In the genomic region with DNA sequence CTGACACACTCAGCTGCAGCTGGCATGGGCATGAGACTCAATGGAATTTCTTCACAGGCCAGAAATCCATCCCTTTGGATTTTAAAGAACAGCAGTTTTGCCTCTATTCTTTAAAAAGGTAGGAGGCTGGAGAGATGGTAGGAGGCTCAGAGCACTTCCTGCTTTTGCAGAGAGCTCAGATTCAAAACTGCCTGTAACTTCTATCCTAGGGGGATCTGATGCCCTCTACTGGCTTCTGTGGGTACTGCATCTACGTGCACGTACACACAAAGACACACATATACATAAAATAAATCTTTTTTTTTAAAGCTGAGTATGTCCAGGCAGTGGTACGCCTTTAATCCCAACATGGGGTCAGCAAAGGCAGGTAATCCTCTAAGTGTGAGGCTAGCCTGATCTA, we compare ENCODE assay signal across 9 mouse cellular contexts. TPM values are rescaled to one million over a fixed set of nuclear protein-coding genes. Genes with fewer than 3 reads are reported as not detected.
DNase-seq lines count a peak whose midpoint lies in the region; ATAC-seq lines count a peak whose summit lies in the region.
"Had no signal": no experiment of that assay in that cellular context is flagged by ENCODE, and none has a peak within 500 bp of the region (broad histone marks: within the 10 kb centered on the region; RNA-seq: fewer than 3 reads in every experiment).

No protein-coding gene starts in this region.

- peaks cover 32% of the 10 kb centered on the region for H3K4me1 ChIP-seq in hindbrain, embryonic 10.5 days (replicated peaks)
- H3K4me1 ChIP-seq: liver, embryonic 15.5 days had no signal

- H3K27ac ChIP-seq in hindbrain, embryonic 10.5 days: peak overlapping the region; percentile 90
- H3K27ac ChIP-seq: liver, embryonic 15.5 days had no signal

- H3K4me3 ChIP-seq in hindbrain, embryonic 10.5 days: no peak overlapping the region
- H3K4me3 ChIP-seq: liver, embryonic 15.5 days had no signal

- ATAC-seq in CD4-positive, CD25-positive, alpha-beta regulatory T cell, adult 4 months: no peak

- peaks cover 45% of the 10 kb centered on the region for H3K36me3 ChIP-seq in hindbrain, embryonic 10.5 days
- H3K36me3 ChIP-seq: liver, embryonic 15.5 days had no signal

- peak; percentile 9 for DNase-seq in CD4-positive, CD25-positive, alpha-beta regulatory T cell, adult 2 months (ENCODE audit: low read depth, low spot score)
- DNase-seq in right cerebral cortex, postnatal 14 days: peak; percentile 51
- DNase-seq in right cerebral cortex, postnatal 36 days (ENCODE audit: low spot score in 2 of 2): no peak
- DNase-seq in hindbrain, embryonic 10.5 days (ENCODE audit: low spot score): peak; percentile 62
- DNase-seq in lung, postnatal 14 days: peak; percentile 54
- DNase-seq in skeletal muscle tissue, adult 2 months (ENCODE audit: low read depth, low spot score): peak; percentile 18
- DNase-seq in adrenal gland, postnatal 36 days: no peak

- H3K9me3 ChIP-seq in hindbrain, embryonic 10.5 days: no peaks in the 10 kb centered on the region
- H3K9me3 ChIP-seq: liver, embryonic 15.5 days had no signal

- WGBS in hindbrain, embryonic 10.5 days: 83% methylated on average over 3 of the region's 3 CpGs

- no peaks in the 10 kb centered on the region for H3K27me3 ChIP-seq in hindbrain, embryonic 10.5 days (ENCODE audit: insufficient read depth, poor library complexity, severe bottlenecking)
- H3K27me3 ChIP-seq: liver, embryonic 15.5 days had no signal

RNA-seq across cellular contexts. Expression of a gene that starts 19.2 kb away (rescaled TPM):
- not detected for polyA plus RNA-seq in CD4-positive, CD25-positive, alpha-beta regulatory T cell, adult 4 months (2017; shearing (Covaris generic))
- polyA plus RNA-seq in hindbrain, embryonic 10.5 days (2016; fragmentation: Nextera tagmentation; extraction: Ambion mirVana): 85.2 and 113 TPM in 2 replicates
- total RNA-seq in adrenal gland, postnatal 36 days (2021): 1 to 10 TPM; 5.1 to 7.4 TPM

Comparison
In these comparisons a context has a peak if more than half of its experiments do, and no peak if none do; other contexts are left out.
1. DNase-seq: peak in CD4-positive, CD25-positive, alpha-beta regulatory T cell, adult 2 months (single experiment), right cerebral cortex, postnatal 14 days (single experiment), hindbrain, embryonic 10.5 days (single experiment), lung, postnatal 14 days (single experiment) and skeletal muscle tissue, adult 2 months (single experiment); none in right cerebral cortex, postnatal 36 days (0 of 2) and adrenal gland, postnatal 36 days (0 of 2).
2. RNA of a gene that starts 19.2 kb away (polyA plus RNA-seq): 85.2 to 113 TPM in hindbrain, embryonic 10.5 days; not detected in CD4-positive, CD25-positive, alpha-beta regulatory T cell, adult 4 months; every median in the first group is over 10 times any median in the second.